Mouse (Mus musculus) testis, adult 10 weeks (tissue): Measurements from ENCODE around the gene Ccn2. TPM values are rescaled to one million over a fixed set of nuclear protein-coding genes. Genes with fewer than 3 reads are reported as not detected.

Experiments used
- polyA plus RNA-seq: library from polyadenylated mRNA; stranded (reverse); fragments of 350-450 nt; fragmentation: Illumina TruSeq; extraction: RNeasy Lipid Tissue Mini Kit (QIAGEN cat#74804); gene quantifications from one replicate; pipeline ENCODE4 v1.2.3, GENCODE M21; 2014; ENCODE audit warnings: low read depth, low replicate concordance

The Ccn2 gene
- 28.0 TPM for polyA plus RNA-seq

DNA sequence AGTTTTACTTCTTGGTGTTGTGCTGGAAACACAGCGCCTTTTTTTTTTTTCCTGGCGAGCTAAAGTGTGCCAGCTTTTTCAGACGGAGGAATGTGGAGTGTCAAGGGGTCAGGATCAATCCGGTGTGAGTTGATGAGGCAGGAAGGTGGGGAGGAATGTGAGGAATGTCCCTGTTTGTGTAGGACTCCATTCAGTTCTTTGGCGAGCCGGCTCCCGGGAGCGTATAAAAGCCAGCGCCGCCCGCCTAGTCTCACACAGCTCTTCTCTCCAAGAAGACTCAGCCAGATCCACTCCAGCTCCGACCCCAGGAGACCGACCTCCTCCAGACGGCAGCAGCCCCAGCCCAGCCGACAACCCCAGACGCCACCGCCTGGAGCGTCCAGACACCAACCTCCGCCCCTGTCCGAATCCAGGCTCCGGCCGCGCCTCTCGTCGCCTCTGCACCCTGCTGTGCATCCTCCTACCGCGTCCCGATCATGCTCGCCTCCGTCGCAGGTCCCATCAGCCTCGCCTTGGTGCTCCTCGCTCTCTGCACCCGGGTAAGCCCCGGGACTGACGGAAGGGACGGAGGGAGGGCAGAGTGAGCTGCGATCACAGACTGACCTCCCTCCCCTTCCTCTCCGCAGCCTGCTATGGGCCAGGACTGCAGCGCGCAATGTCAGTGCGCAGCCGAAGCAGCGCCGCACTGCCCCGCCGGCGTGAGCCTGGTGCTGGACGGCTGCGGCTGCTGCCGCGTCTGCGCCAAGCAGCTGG lies at the start of gene Ccn2:
TSS of gene Ccn2 (plus strand) at position 193 of the 753 bp plus-strand sequence.

Other genes starting within 250 kb of the Ccn2 start
- gene Enpp1, start 116.7 kb downstream of the Ccn2 start, polyA plus RNA-seq: 1.7 TPM
- 0.67 TPM for gene Enpp3, start 247.4 kb downstream of the Ccn2 start, polyA plus RNA-seq